Mouse (Mus musculus): Measurements from ENCODE around the gene Hmgn1. TPM values are rescaled to one million over a fixed set of nuclear protein-coding genes. Genes with fewer than 3 reads are reported as not detected.
"Not testable (repeated sequence)": the region's sequence is repeated elsewhere in the genome, so short reads cannot be mapped to it uniquely, and the experiment has no call there.

The Hmgn1 gene
- polyA plus RNA-seq, 1 experiment from 2014 or later, result 528 TPM

DNA sequence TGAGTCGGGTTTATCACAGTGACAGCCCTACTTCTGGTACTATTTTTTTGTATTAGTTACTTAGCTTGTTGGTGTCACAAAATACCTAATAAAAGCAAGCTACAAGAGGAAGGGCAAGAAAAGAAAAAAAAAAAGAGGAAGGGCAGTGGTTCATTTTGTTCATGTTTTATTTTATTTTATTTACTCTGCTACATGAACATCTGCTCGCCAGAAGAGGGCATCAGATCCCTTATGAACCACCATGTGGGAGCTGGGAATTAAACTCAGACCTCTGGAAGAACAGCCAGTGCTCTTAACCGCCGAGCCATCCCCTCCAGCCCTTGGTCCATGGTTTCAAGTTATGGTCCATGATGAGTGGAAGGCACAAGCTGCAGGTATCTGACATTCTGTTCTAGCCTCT is 12.8 kb downstream of the Hmgn1 start:
- no peaks in the 10 kb centered on the region for H3K9me3 ChIP-seq (ENCODE audit: control insufficient read depth, low read length)
- ATAC-seq (ENCODE audit: low read depth) (no peak), DNase-seq (ENCODE audit: low spot score) (no peak)
- H3K36me3 ChIP-seq (ENCODE audit: control insufficient read depth, insufficient read depth, low read length), result no peaks in the 10 kb centered on the region
- 43% methylated on average over 4 of the region's 4 CpGs for WGBS
- no peak overlapping the region for H3K4me3 ChIP-seq (ENCODE audit: low read depth, low read length)
- no peak overlapping the region for H3K9ac ChIP-seq (ENCODE audit: low read depth, low read length)
- H3K4me2 ChIP-seq (ENCODE audit: low read depth, low read length), result no peak overlapping the region
- no peak overlapping the region for H3K27ac ChIP-seq (replicated peaks; ENCODE audit: low read depth, low read length)
- no peaks in the 10 kb centered on the region for H3K27me3 ChIP-seq (replicated peaks; ENCODE audit: control insufficient read depth, insufficient read depth, low read length)
- H3K4me1 ChIP-seq (ENCODE audit: control insufficient read depth, insufficient read depth, low read length), result no peaks in the 10 kb centered on the region

DNA sequence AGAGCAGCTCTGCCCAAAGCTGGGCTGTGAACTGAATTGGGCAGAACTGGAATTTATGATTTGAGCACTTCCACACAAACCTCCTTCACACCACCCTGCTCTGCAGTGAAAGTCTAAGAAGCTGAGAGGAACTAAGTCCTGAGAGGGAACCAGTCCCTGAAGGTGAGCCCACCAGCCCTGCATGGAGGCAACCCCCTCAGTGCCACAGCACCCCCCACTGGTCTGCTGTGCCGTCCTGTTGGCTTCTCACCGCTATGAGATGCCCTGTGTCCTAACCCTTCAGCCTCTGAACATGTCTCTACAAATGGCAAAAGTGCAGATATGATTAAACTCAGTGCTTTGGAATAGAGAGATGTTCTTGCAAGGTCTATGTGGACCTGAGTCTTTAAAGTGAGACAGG is 14.8 kb downstream of the Hmgn1 start:
- DNase-seq (ENCODE audit: low spot score) (no peak), ATAC-seq (ENCODE audit: low read depth) (no peak)
- no peaks in the 10 kb centered on the region for H3K9me3 ChIP-seq (ENCODE audit: control insufficient read depth, low read length)
- no peak overlapping the region for H3K4me2 ChIP-seq (ENCODE audit: low read depth, low read length)
- H3K9ac ChIP-seq (ENCODE audit: low read depth, low read length), result no peak overlapping the region
- H3K4me1 ChIP-seq (ENCODE audit: control insufficient read depth, insufficient read depth, low read length), result no peaks in the 10 kb centered on the region
- H3K36me3 ChIP-seq (ENCODE audit: control insufficient read depth, insufficient read depth, low read length), result no peaks in the 10 kb centered on the region
- no peaks in the 10 kb centered on the region for H3K27me3 ChIP-seq (replicated peaks; ENCODE audit: control insufficient read depth, insufficient read depth, low read length)
- no peak overlapping the region for H3K4me3 ChIP-seq (ENCODE audit: low read depth, low read length)
- 50% methylated on average over 2 of the region's 2 CpGs for WGBS
- H3K27ac ChIP-seq (replicated peaks; ENCODE audit: low read depth, low read length), result no peak overlapping the region

DNA sequence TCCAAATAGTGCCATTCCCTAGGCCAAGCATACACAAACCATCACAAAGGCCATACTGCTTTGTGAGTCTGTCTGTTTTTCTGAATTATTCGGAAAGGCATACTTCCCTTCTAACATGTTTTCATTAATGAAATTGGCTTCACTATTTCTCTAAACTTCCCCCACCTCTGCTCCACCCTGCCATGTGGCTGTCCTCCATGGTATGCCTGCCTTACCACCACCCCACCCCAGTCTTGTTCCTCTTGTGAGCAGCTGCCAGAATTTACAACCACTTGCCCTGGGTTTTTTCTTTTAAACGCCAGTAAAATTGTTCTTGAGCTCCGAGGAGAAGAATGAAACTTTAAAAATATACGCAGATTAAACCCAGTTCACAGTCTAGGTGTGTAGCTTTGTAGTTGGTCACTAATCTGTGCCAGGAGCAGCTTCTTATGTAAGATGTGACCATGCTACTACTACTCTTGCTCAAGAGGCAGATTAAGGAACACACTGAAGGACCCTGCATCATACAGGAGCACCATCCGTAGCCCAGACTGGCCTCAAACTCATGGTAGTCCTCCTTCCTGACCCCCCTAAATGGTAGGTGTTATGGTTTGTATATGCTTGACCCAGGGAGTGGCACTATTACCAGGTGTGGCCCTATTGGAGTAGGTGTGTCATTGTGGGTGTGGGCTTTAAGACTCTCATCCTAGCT is 16.7 kb downstream of the Hmgn1 start:
- 81% methylated on average over 5 of the region's 5 CpGs for WGBS
- Histone ChIP-seq H3K4me2 (ENCODE audit: low read depth, low read length) (no peak overlapping the region), H3K4me1 (ENCODE audit: control insufficient read depth, insufficient read depth, low read length) (no peaks in the 10 kb centered on the region), H3K4me3 (ENCODE audit: low read depth, low read length) (no peak overlapping the region), H3K9me3 (ENCODE audit: control insufficient read depth, low read length) (no peaks in the 10 kb centered on the region), H3K36me3 (ENCODE audit: control insufficient read depth, insufficient read depth, low read length) (no peaks in the 10 kb centered on the region), H3K27me3 (replicated peaks; ENCODE audit: control insufficient read depth, insufficient read depth, low read length) (no peaks in the 10 kb centered on the region), H3K27ac (replicated peaks; ENCODE audit: low read depth, low read length) (no peak overlapping the region), H3K9ac (ENCODE audit: low read depth, low read length) (no peak overlapping the region)
- no peak for DNase-seq (ENCODE audit: low spot score)
- no peak for ATAC-seq (ENCODE audit: low read depth)

DNA sequence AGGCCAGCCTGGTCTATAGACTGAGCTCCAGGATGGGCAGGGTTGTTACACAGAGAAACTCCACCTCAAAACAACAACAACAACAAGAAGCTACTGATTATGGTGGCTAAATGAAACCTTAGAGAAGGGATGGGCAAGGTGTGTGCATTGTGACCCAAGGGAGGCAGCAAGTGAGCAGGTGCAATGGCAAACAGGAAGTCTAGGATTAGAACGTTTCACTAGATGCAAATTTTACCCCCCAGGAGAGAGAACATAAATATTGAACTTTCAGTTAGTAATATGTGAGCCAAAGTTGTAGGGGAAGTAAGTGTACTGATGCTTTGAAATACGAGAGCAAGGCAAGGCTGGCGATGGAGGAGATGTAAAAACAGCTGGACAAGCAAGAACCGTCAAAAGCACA is 17.9 kb downstream of the Hmgn1 start:
- Histone ChIP-seq H3K36me3 (ENCODE audit: control insufficient read depth, insufficient read depth, low read length) (no peaks in the 10 kb centered on the region), H3K4me1 (ENCODE audit: control insufficient read depth, insufficient read depth, low read length) (no peaks in the 10 kb centered on the region), H3K27ac (replicated peaks; ENCODE audit: low read depth, low read length) (no peak overlapping the region), H3K9ac (ENCODE audit: low read depth, low read length) (no peak overlapping the region), H3K4me2 (ENCODE audit: low read depth, low read length) (no peak overlapping the region), H3K9me3 (ENCODE audit: control insufficient read depth, low read length) (no peaks in the 10 kb centered on the region), H3K4me3 (ENCODE audit: low read depth, low read length) (no peak overlapping the region), H3K27me3 (replicated peaks; ENCODE audit: control insufficient read depth, insufficient read depth, low read length) (no peaks in the 10 kb centered on the region)
- WGBS, result 52% methylated on average over 4 of the region's 4 CpGs
- no peak for ATAC-seq (ENCODE audit: low read depth)
- DNase-seq (ENCODE audit: low spot score), result no peak

DNA sequence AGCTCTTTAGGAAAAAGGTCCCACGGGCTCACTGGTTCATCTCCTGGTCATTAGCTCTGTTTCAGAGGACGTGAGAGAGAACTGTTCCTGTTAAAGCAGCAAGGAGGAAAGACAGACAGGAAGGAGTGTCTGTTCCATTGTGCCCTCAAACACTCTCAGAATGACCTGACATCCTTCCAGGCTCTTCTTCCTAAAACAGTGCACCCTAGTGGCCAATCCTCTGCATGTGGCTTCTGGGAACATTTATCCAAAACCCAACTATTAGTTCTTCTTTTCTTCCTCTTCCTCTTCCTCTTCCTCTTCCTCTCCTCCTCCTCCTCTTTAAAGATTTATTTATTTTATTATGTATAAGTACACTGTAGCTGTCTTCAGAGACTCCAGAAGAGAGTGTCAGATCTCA is 24.5 kb downstream of the Hmgn1 start:
- Histone ChIP-seq H3K4me3 (ENCODE audit: low read depth, low read length) (no peak overlapping the region), H3K9ac (ENCODE audit: low read depth, low read length) (no peak overlapping the region), H3K27me3 (replicated peaks; ENCODE audit: control insufficient read depth, insufficient read depth, low read length) (no peaks in the 10 kb centered on the region), H3K27ac (replicated peaks; ENCODE audit: low read depth, low read length) (no peak overlapping the region), H3K9me3 (ENCODE audit: control insufficient read depth, low read length) (no peaks in the 10 kb centered on the region), H3K4me1 (ENCODE audit: control insufficient read depth, insufficient read depth, low read length) (no peaks in the 10 kb centered on the region), H3K4me2 (ENCODE audit: low read depth, low read length) (no peak overlapping the region), H3K36me3 (ENCODE audit: control insufficient read depth, insufficient read depth, low read length) (no peaks in the 10 kb centered on the region)
- DNase-seq (ENCODE audit: low spot score), result no peak
- 27% methylated on average over 2 of the region's 2 CpGs for WGBS
- ATAC-seq (ENCODE audit: low read depth), result no peak

DNA sequence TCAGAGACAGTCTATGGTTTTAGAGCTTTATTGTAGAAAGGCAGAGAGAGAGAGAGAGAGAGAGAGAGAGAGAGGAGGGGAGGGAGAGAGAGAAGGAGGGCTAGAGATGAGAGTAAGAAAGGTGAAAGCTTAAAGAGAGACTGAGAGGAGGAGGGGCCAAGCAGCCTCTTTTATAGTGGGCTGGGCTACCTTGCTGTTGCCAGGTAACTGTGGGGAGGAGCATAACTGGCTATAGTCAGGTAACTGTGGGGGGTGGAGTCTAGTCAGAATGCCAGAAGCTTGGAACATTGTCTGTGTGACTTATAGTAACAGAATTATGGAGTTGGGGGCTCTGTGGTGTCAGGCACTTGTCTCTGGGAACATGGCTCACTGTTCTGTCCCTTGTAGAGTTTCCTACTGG is 29.7 kb downstream of the Hmgn1 start:
- not testable (repeated sequence) for H3K36me3 ChIP-seq (ENCODE audit: control insufficient read depth, insufficient read depth, low read length); H3K4me2 ChIP-seq (ENCODE audit: low read depth, low read length); DNase-seq (ENCODE audit: low spot score); H3K4me3 ChIP-seq (ENCODE audit: low read depth, low read length); H3K9me3 ChIP-seq (ENCODE audit: control insufficient read depth, low read length); H3K4me1 ChIP-seq (ENCODE audit: control insufficient read depth, insufficient read depth, low read length); H3K9ac ChIP-seq (ENCODE audit: low read depth, low read length); H3K27me3 ChIP-seq (replicated peaks; ENCODE audit: control insufficient read depth, insufficient read depth, low read length); H3K27ac ChIP-seq (replicated peaks; ENCODE audit: low read depth, low read length); ATAC-seq (ENCODE audit: low read depth)

DNA sequence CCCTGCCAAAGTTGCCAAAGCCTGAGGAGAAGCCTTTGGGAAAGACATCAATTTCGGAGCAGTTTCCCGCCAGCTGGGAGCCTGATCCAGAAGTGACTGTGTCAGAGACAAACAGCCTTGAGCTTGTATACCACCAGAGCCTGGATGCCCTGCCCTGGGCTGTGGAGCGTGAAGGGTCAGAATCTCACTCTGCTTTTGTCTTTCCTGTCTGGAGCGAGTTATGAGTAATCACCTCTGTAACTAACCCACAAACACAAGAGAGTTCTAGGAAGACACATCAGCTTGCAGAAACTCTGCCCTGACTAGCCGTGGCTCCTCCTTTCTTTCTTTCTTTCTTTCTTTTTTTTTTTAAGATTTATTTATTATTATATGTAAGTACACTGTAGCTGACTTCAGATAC is 31.6 kb downstream of the Hmgn1 start:
- 85% methylated on average over 5 of the region's 5 CpGs for WGBS
- H3K4me2 ChIP-seq (ENCODE audit: low read depth, low read length), result no peak overlapping the region
- H3K36me3 ChIP-seq (ENCODE audit: control insufficient read depth, insufficient read depth, low read length), result no peaks in the 10 kb centered on the region
- H3K9ac ChIP-seq (ENCODE audit: low read depth, low read length), result no peak overlapping the region
- DNase-seq (ENCODE audit: low spot score) (no peak), ATAC-seq (ENCODE audit: low read depth) (no peak)
- H3K9me3 ChIP-seq (ENCODE audit: control insufficient read depth, low read length), result no peaks in the 10 kb centered on the region
- no peak overlapping the region for H3K4me3 ChIP-seq (ENCODE audit: low read depth, low read length)
- H3K4me1 ChIP-seq (ENCODE audit: control insufficient read depth, insufficient read depth, low read length), result no peaks in the 10 kb centered on the region
- H3K27me3 ChIP-seq (replicated peaks; ENCODE audit: control insufficient read depth, insufficient read depth, low read length), result no peaks in the 10 kb centered on the region
- H3K27ac ChIP-seq (replicated peaks; ENCODE audit: low read depth, low read length), result no peak overlapping the region

DNA sequence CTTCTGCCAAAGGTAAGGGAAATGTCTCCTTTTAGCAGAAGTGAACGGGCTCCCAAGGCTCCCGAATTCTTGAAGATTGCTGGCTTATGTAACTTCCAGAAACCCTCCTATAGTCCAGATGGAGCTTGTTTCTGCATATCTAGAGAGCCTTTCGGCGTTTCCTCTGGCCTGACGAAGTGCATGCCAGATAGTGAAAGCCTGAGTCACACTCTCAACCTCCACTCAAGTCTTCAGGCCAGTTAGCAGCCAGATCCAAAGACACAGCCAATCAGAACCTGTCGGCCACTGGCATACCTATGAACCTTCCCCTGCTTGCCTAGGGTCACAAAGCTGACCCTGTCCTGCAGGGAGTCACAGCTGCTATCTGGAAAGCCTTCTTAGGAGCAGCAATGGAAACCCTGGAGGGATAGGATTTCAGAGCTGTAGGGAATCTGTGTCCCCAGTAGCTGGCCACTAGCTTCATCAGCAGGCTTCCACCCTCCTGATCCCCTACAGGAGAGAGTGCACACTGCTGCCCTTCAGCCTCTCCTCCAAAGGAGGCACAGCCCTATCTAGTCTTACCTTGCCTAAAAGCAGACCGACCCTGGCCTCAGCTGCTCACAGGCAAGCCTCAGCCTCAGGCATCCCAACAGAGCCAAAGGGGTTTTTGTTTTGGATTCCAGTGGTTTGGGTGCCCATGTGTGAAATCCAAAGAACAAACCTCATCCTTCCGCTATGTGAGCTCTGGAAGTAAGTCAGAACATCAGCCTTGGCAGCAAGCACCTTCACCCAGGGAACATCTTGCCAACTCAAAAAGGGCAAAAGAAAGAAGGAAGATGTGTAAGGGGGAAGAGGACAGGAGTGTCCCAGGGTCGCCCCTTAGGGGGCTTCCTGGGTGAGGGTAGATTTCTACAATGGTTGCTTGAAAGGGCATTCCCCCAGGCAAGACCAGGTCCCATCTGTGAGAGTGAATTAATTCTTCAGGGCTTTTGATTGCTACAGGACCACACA is 35.7 kb downstream of the Hmgn1 start:
- H3K36me3 ChIP-seq (ENCODE audit: control insufficient read depth, insufficient read depth, low read length), result no peaks in the 10 kb centered on the region
- H3K4me3 ChIP-seq (ENCODE audit: low read depth, low read length), result no peak overlapping the region
- ATAC-seq (ENCODE audit: low read depth), result no peak; the same call in 1 of the 2 replicates
- H3K27ac ChIP-seq (replicated peaks; ENCODE audit: low read depth, low read length), result no peak overlapping the region
- H3K9ac ChIP-seq (ENCODE audit: low read depth, low read length), result no peak overlapping the region
- no peak overlapping the region for H3K4me2 ChIP-seq (ENCODE audit: low read depth, low read length)
- WGBS, result 52% methylated on average over 9 of the region's 9 CpGs
- H3K9me3 ChIP-seq (ENCODE audit: control insufficient read depth, low read length), result no peaks in the 10 kb centered on the region
- peak; percentile 23 for DNase-seq (ENCODE audit: low spot score)
- no peaks in the 10 kb centered on the region for H3K4me1 ChIP-seq (ENCODE audit: control insufficient read depth, insufficient read depth, low read length)
- H3K27me3 ChIP-seq (replicated peaks; ENCODE audit: control insufficient read depth, insufficient read depth, low read length), result no peaks in the 10 kb centered on the region
